Mouse (Mus musculus): ENCODE measurements around the gene Hnrnpul2. TPM values are rescaled to one million over a fixed set of nuclear protein-coding genes. Genes with fewer than 3 reads are reported as not detected.

Hnrnpul2 gene
- 7.7 and 10.3 TPM in 2 replicates for polyA plus RNA-seq (2012; rRNA removed; ENCODE audit: low replicate concordance)

GRCm38 (mm10) chr19:8819596-8820423 is at the start of gene Hnrnpul2:
TSS of gene Hnrnpul2 (plus strand) at chr19:8820010.

GRCm38 (mm10) chr19:8770567-8771270 is 49.1 kb upstream of the Hnrnpul2 start, which contains the start of gene Tmem223:
TSS of gene Tmem223 (plus strand) at chr19:8770996.

GRCm38 (mm10) chr19:8774086-8774835 is 45.5 kb upstream of the Hnrnpul2 start, which contains the start of gene Tmem179b:
TSS of gene Tmem179b (minus strand) at chr19:8774467.

GRCm38 (mm10) chr19:8786008-8786781 is 33.6 kb upstream of the Hnrnpul2 start, which contains the start of gene Taf6l:
TSS of gene Taf6l (minus strand) at chr19:8786417.

DNA sequence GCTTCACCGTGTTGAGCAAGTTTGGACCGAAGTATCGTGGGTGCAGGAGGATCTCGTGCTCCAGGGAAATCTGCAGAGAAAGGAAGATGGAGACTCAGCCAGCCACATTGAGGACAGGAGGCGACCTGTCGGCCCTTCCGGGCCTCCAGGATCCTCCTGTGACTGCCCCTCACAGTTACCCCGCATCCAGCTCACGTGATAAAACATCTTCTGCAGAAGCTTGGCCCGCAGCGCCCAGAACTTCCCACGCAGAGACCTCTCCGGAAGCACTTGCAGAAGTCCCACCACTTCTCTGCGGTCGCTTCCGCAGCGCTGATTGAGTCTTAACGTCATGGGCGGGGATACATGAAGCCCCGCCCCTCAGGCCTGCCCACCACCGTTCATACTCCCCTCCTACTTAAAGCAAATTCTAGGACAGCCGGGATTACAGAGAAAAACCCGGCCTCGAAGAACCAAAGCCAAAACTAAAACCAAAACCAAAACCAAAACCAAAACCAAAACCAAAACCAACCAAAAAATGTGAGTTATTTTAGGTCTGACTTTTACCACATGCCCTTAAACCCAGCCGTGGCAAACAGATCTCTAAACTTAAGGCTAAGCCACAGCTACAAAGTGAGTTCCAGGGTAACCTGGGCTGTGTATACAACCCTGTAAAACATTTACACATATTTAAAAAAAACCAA is 21.4 kb upstream of the Hnrnpul2 start, which contains the start of gene Polr2g:
Polr2g (minus strand) TSS at position 314 of the 683 bp plus-strand sequence.

GRCm38 (mm10) chr19:8802130-8802821 is 17.5 kb upstream of the Hnrnpul2 start, which contains the start of gene Zbtb3:
TSS of gene Zbtb3 (plus strand) at chr19:8802555.

DNA sequence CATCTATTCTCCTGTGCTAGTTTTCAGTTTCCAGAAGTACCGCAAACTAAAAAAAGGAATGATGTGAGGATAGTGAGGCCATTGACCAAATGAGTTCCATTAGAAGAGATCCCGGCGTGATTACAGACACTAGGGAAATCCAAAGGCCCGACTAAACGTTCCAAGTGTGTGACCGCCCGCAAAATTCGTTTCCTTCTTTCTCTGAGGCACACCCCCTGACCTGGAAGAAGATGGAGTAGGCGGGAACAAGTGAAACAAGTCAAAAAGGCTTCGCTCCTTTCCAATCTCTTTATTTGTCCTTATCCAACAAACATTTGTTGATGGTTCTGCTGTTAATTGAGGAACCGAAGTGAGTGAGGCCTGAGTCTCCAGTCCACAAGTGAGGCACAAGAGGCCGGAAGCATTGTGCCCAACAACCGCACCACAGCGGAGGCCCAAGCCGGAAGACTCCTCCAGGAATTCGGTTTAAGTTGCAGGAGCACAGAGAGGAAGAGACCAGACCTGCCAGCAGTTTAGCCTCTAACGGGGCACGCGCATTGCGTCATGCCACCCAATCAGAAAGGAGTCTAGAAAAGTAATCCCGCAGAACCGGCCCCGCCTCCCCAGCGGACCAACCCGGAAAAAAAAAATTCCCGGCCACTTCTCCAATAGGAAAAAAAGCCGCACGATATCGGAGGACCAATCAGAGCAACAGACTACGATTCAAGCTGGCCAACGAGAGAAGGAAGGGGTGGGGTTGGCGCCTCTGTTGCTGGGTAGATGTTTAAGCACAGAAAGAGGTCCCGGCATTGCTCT is 812 bp upstream of the Hnrnpul2 start, which contains the start of gene Ttc9c:
Ttc9c (minus strand) TSS at position 533 of the 795 bp plus-strand sequence.

DNA sequence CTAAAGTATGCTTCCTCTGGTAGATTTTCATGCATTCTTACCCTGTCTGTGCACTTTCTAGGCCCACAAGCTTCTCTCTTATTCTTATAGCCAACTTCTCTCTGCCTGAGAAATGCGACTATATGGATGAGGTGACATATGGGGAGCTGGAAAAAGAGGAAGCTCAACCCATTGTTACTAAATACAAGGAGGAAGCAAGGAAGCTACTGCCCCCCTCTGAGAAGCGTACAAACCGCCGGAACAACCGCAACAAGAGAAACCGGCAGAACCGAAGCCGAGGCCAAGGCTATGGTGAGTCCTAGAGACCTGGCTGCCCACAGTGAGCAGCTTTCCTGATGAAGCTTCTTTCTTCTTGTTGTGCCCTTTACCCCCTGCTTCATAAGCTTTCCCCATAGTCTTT is 9.8 kb downstream of the Hnrnpul2 start, which contains the start of gene AC129217.1:
AC129217.1 (plus strand) TSS at position 114 of the 400 bp plus-strand sequence.

GRCm38 (mm10) chr19:8837251-8837791 is 17.5 kb downstream of the Hnrnpul2 start, which contains the start of gene Bscl2:
TSS of gene Bscl2 (plus strand) at chr19:8837467.

GRCm38 (mm10) chr19:8839103-8839907 is 19.5 kb downstream of the Hnrnpul2 start, which contains the start of gene Gng3:
TSS of gene Gng3 (minus strand) at chr19:8839194.

GRCm38 (mm10) chr19:8850402-8850901 is 30.6 kb downstream of the Hnrnpul2 start, which contains the start of gene Lrrn4cl:
TSS of gene Lrrn4cl (plus strand) at chr19:8850768.

GRCm38 (mm10) chr19:8871267-8872186 is 51.7 kb downstream of the Hnrnpul2 start, which contains the start of gene Ubxn1:
TSS of gene Ubxn1 (plus strand) at chr19:8871496.

DNA sequence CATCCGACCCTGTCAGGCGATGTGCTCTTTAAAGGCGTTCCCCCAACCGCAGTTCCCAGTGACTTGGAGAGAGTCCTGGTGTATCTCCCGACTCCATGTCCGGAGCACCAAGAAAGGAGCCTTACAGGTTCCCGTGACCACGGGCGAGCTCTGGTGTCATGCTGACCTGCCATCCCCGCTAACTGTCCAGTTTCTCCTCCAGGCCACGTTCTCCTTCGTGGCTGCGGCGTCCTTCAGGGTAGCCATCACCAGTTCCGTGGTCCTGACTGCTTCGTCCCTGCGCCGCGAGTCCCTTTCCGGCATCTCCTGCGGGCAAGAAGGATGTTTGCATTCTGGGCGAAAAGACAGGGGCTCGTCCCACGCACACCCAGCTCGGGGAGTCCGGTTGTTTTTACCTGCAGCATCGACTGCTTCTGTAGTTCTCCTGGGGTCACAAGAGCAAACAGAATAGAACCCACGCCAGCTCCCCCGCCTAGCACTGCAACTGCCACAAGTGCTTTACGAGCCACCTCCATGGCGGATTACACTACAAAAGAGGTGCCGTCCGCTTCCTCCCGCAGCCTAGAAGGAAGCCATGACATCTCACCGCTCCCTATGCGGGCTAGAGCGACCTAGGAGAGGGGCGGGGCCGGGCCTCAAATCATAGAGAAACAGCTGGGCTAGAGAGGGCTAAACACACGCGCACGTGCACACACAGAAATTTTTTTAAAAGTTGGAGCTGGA is 60.7 kb downstream of the Hnrnpul2 start, which contains the start of gene Uqcc3:
Uqcc3 (minus strand) TSS at position 613 of the 723 bp plus-strand sequence.

DNA sequence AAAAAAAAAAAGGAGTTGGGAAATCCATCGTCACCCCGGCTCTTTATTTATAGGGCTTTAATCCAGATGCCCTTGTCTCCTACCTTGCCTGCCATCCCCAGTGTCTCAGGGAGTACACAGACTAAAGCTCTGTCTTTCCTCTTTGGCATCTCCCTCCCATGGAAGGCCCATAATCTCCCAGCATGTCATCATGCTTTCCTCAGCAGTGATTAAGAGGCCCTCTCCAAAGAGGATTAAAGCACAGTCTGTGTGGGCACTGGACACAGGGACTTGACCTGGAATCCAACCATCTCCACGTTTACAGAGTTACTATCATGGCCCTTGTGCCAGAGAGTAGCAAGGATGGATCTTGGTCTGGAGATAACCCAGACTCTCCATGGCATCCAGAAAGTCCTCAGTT is 63.8 kb downstream of the Hnrnpul2 start, which contains the start of the genes Lbhd1 and Gm49403:
Lbhd1 (plus strand) TSS at position 117 of the 400 bp plus-strand sequence.
Gm49403 (plus strand) TSS at position 315 of the 400 bp plus-strand sequence.

Measured in duodenum, adult 2 months (tissue).